Mouse (Mus musculus): ENCODE measurements at regions not wholly inside any gene's neighbourhood (a gene's known extent, or its start where the extent isn't known, plus 50 kb on each side); places are given as distances from the start of the nearest gene placed in this dataset.

- DNase-seq (ENCODE audit: low spot score in 2 of 2) = no peak
Measured at GRCm38 (mm10) chr4:105911678-105912077, 122.0 kb downstream of the Gm12728 start.

- no peak for DNase-seq (ENCODE audit: low spot score in 2 of 2)
Measured at GRCm38 (mm10) chr4:105912296-105912695, 122.6 kb downstream of the Gm12728 start.

- no peak for DNase-seq (ENCODE audit: low spot score in 2 of 2)
Measured at GRCm38 (mm10) chr4:105914996-105915395, 125.3 kb downstream of the Gm12728 start.

- DNase-seq (ENCODE audit: low spot score in 2 of 2) = no peak
Measured at GRCm38 (mm10) chr4:105916229-105916628, 126.6 kb downstream of the Gm12728 start.

- DNase-seq (ENCODE audit: low spot score in 2 of 2) = no peak
Measured at GRCm38 (mm10) chr4:105924781-105925382, 135.2 kb downstream of the Gm12728 start.

GRCm38 (mm10) chr4:105925506-105925905 lies 135.8 kb downstream of the Gm12728 start:
- no peak for DNase-seq (ENCODE audit: low spot score in 2 of 2)

GRCm38 (mm10) chr4:105929658-105930057 lies 140.0 kb downstream of the Gm12728 start:
- no peak for DNase-seq (ENCODE audit: low spot score in 2 of 2)

GRCm38 (mm10) chr4:105934971-105935370 lies 145.3 kb downstream of the Gm12728 start:
- no peak for DNase-seq (ENCODE audit: low spot score in 2 of 2)

- no peak for DNase-seq (ENCODE audit: low spot score in 2 of 2)
Measured at GRCm38 (mm10) chr4:105936755-105937514, 147.3 kb downstream of the Gm12728 start.

- DNase-seq (ENCODE audit: low spot score in 2 of 2) = no peak
Measured at GRCm38 (mm10) chr4:105937587-105937986, 147.9 kb downstream of the Gm12728 start.

- no peak for DNase-seq (ENCODE audit: low spot score in 2 of 2)
Measured at GRCm38 (mm10) chr4:105938886-105939285, 149.2 kb downstream of the Gm12728 start.

- no peak for DNase-seq (ENCODE audit: low spot score in 2 of 2)
Measured at GRCm38 (mm10) chr4:105939636-105940199, 150.0 kb downstream of the Gm12728 start.

GRCm38 (mm10) chr4:105940891-105941290 lies 151.2 kb downstream of the Gm12728 start:
- DNase-seq (ENCODE audit: low spot score in 2 of 2) = no peak

- DNase-seq (ENCODE audit: low spot score in 2 of 2) = no peak
Measured at GRCm38 (mm10) chr4:105941785-105942184, 152.1 kb downstream of the Gm12728 start.

- DNase-seq (ENCODE audit: low spot score in 2 of 2) = no peak
Measured at GRCm38 (mm10) chr4:105944962-105945361, 155.3 kb downstream of the Gm12728 start.

GRCm38 (mm10) chr4:105945921-105946320 lies 156.3 kb downstream of the Gm12728 start:
- DNase-seq (ENCODE audit: low spot score in 2 of 2) = no peak

- DNase-seq (ENCODE audit: low spot score in 2 of 2) = no peak
Measured at GRCm38 (mm10) chr4:105948326-105948725, 158.7 kb downstream of the Gm12728 start.

- no peak for DNase-seq (ENCODE audit: low spot score in 2 of 2)
Measured at GRCm38 (mm10) chr4:105952406-105952805, 162.7 kb downstream of the Gm12728 start.

- no peak for DNase-seq (ENCODE audit: low spot score in 2 of 2)
Measured at GRCm38 (mm10) chr4:105956516-105956915, 166.8 kb downstream of the Gm12728 start.

GRCm38 (mm10) chr4:105958331-105958730 lies 168.7 kb downstream of the Gm12728 start:
- DNase-seq (ENCODE audit: low spot score in 2 of 2) = no peak

- no peak for DNase-seq (ENCODE audit: low spot score in 2 of 2)
Measured at GRCm38 (mm10) chr4:105961686-105962360, 172.2 kb downstream of the Gm12728 start.

- DNase-seq (ENCODE audit: low spot score in 2 of 2) = no peak
Measured at GRCm38 (mm10) chr4:105962542-105962941, 172.9 kb downstream of the Gm12728 start.
